Mouse (Mus musculus): Measurements from ENCODE around the gene Arl15.

Arl15 gene

GRCm38 (mm10) chr13:114202806-114203570, 408.7 kb downstream of the Arl15 start:
- peak; percentile 12 for DNase-seq (ENCODE audit: inconsistent ontology term)

Measured in Muller cell, postnatal 12 days (primary cell).